Mouse (Mus musculus) cerebellum, postnatal 4 days (tissue): Measurements from ENCODE around the gene Hist1h3d.

Source experiments
- DNase-seq, 2 experiments: peaks; one replicate each; pipeline ENCODE4 v3.0.0; 2022; ENCODE audit warnings: low spot score in 2 of 2, mixed read lengths in 1 of 2

Hist1h3d gene

GRCm38 (mm10) chr13:23621532-23622174 lies 46.1 kb downstream of the Hist1h3d start:
- DNase-seq: peak in 1 of 2 experiments; percentile 51

- peak; percentile 71 to 90 for DNase-seq
These were observed 46.7 kb downstream of the Hist1h3d start, which contains the start of gene Hist1h1e for GRCm38 (mm10) chr13:23622175-23622671. Gene Hist1h1e, minus strand, starts transcription at chr13:23622558.

GRCm38 (mm10) chr13:23622861-23623450 lies 47.4 kb downstream of the Hist1h3d start:
- no peak for DNase-seq
